Mouse (Mus musculus): ENCODE measurements around the gene Dhx30. TPM values are rescaled to one million over a fixed set of nuclear protein-coding genes. Genes with fewer than 3 reads are reported as not detected.
A peak's percentile ranks its signal among the peaks of the same experiment; 100 is the strongest.
"Not testable (repeated sequence)": the region's sequence is repeated elsewhere in the genome, so short reads cannot be mapped to it uniquely, and the experiment has no call there.

Dhx30 gene
- polyA plus RNA-seq, 1 experiment from 2014 or later, result 163 TPM

GRCm38 (mm10) chr9:110085693-110086092 is 31.9 kb downstream of the Dhx30 start:
- Histone ChIP-seq H3K27ac (replicated peaks) (no peak overlapping the region), H3K9ac (replicated peaks) (no peak overlapping the region), H3K27me3 (replicated peaks) (no peaks in the 10 kb centered on the region), H3K36me3 (peaks cover 90% of the 10 kb centered on the region), H3K4me3 (replicated peaks) (no peak overlapping the region), H3K4me2 (no peak overlapping the region), H3K9me3 (replicated peaks) (no peaks in the 10 kb centered on the region), H3K4me1 (0 out of 2 replicates have a peak, but pooled peaks cover 2% of the 10 kb centered on the region)
- 99% methylated on average over 8 of the region's 8 CpGs for WGBS
- ATAC-seq (ENCODE audit: low FRiP score), result no peak

- ATAC-seq (ENCODE audit: low FRiP score), result no peak
- peak overlapping the region; percentile 48 for H3K27ac ChIP-seq (replicated peaks)
- no peak overlapping the region for H3K4me2 ChIP-seq
These were observed 33.2 kb downstream of the Dhx30 start for GRCm38 (mm10) chr9:110084201-110084964.

GRCm38 (mm10) chr9:110081066-110081465 is 36.6 kb downstream of the Dhx30 start:
- Histone ChIP-seq H3K9me3 (replicated peaks) (no peaks in the 10 kb centered on the region), H3K36me3 (peaks cover 83% of the 10 kb centered on the region), H3K4me2 (no peak overlapping the region), H3K9ac (replicated peaks) (no peak overlapping the region), H3K4me1 (0 out of 2 replicates have a peak, but pooled peaks cover 2% of the 10 kb centered on the region), H3K27ac (replicated peaks) (no peak overlapping the region), H3K27me3 (replicated peaks) (no peaks in the 10 kb centered on the region), H3K4me3 (replicated peaks) (no peak overlapping the region)
- WGBS, result 69% methylated on average over 3 of the region's 3 CpGs
- ATAC-seq (ENCODE audit: low FRiP score), result no peak

More at GRCm38 (mm10) chr9:110084201-110084964, 33.2 kb downstream of the Dhx30 start:
- H3K27me3 ChIP-seq (replicated peaks), result no peaks in the 10 kb centered on the region
- no peak overlapping the region for H3K4me3 ChIP-seq (replicated peaks)
- no peaks in the 10 kb centered on the region for H3K9me3 ChIP-seq (replicated peaks)
- peaks cover 90% of the 10 kb centered on the region for H3K36me3 ChIP-seq
- H3K4me1 ChIP-seq, result 0 out of 2 replicates have a peak, but pooled peaks cover 2% of the 10 kb centered on the region
- 77% methylated on average over 25 of the region's 25 CpGs for WGBS
- no peak overlapping the region for H3K9ac ChIP-seq (replicated peaks)

- H3K27me3 ChIP-seq (replicated peaks); H3K9me3 ChIP-seq (replicated peaks); H3K27ac ChIP-seq (replicated peaks); H3K4me3 ChIP-seq (replicated peaks); H3K9ac ChIP-seq (replicated peaks); H3K4me2 ChIP-seq; H3K4me1 ChIP-seq; ATAC-seq (ENCODE audit: low FRiP score): not testable (repeated sequence)
- WGBS, result 73% methylated on average over 4 of the region's 7 CpGs
- peaks cover 82% of the 10 kb centered on the region for H3K36me3 ChIP-seq
These were observed 41.2 kb downstream of the Dhx30 start for GRCm38 (mm10) chr9:110076468-110076867.

- no peak overlapping the region for H3K9ac ChIP-seq (replicated peaks)
- no peak overlapping the region for H3K27ac ChIP-seq (replicated peaks)
- H3K4me3 ChIP-seq (replicated peaks), result no peak overlapping the region
- 4% methylated on average over 1 of the region's 1 CpGs for WGBS
- H3K27me3 ChIP-seq (replicated peaks), result no peaks in the 10 kb centered on the region
- peaks cover 76% of the 10 kb centered on the region for H3K36me3 ChIP-seq
- 0 out of 2 replicates have a peak, but pooled peaks cover 7% of the 10 kb centered on the region for H3K4me1 ChIP-seq
- H3K9me3 ChIP-seq (replicated peaks), result no peaks in the 10 kb centered on the region
- H3K4me2 ChIP-seq, result no peak overlapping the region
- peak; percentile 53; the same call in 1 of the 2 replicates for ATAC-seq (ENCODE audit: low FRiP score)
These were observed 45.8 kb downstream of the Dhx30 start for GRCm38 (mm10) chr9:110071843-110072242.

GRCm38 (mm10) chr9:110071011-110071410 is 46.6 kb downstream of the Dhx30 start:
- Histone ChIP-seq H3K4me3 (replicated peaks) (no peak overlapping the region), H3K4me2 (no peak overlapping the region), H3K27me3 (replicated peaks) (no peaks in the 10 kb centered on the region), H3K36me3 (peaks cover 83% of the 10 kb centered on the region), H3K4me1 (0 out of 2 replicates have a peak, but pooled peaks cover 7% of the 10 kb centered on the region), H3K9ac (replicated peaks) (no peak overlapping the region), H3K9me3 (replicated peaks) (no peaks in the 10 kb centered on the region), H3K27ac (replicated peaks) (no peak overlapping the region)
- WGBS, result 87% methylated on average over 4 of the region's 4 CpGs
- ATAC-seq (ENCODE audit: low FRiP score), result no peak

GRCm38 (mm10) chr9:110070358-110070757 is 47.3 kb downstream of the Dhx30 start:
- Histone ChIP-seq H3K9ac (replicated peaks) (no peak overlapping the region), H3K9me3 (replicated peaks) (no peaks in the 10 kb centered on the region), H3K4me2 (no peak overlapping the region), H3K4me1 (0 out of 2 replicates have a peak, but pooled peaks cover 7% of the 10 kb centered on the region), H3K36me3 (peaks cover 84% of the 10 kb centered on the region), H3K27ac (replicated peaks) (no peak overlapping the region), H3K27me3 (replicated peaks) (no peaks in the 10 kb centered on the region), H3K4me3 (replicated peaks) (no peak overlapping the region)
- WGBS, result 72% methylated on average over 9 of the region's 9 CpGs
- no peak; the same call in 1 of the 2 replicates for ATAC-seq (ENCODE audit: low FRiP score)

GRCm38 (mm10) chr9:110068745-110069144 is 48.9 kb downstream of the Dhx30 start:
- WGBS, result 90% methylated on average over 6 of the region's 6 CpGs
- ATAC-seq (ENCODE audit: low FRiP score), result no peak
- H3K4me3 ChIP-seq (replicated peaks), result no peak overlapping the region
- no peak overlapping the region for H3K9ac ChIP-seq (replicated peaks)
- H3K27ac ChIP-seq (replicated peaks), result no peak overlapping the region
- peaks cover 78% of the 10 kb centered on the region for H3K36me3 ChIP-seq
- H3K9me3 ChIP-seq (replicated peaks), result no peaks in the 10 kb centered on the region
- H3K27me3 ChIP-seq (replicated peaks), result no peaks in the 10 kb centered on the region
- no peak overlapping the region for H3K4me2 ChIP-seq
- H3K4me1 ChIP-seq, result 0 out of 2 replicates have a peak, but pooled peaks cover 7% of the 10 kb centered on the region

- Histone ChIP-seq H3K9ac (replicated peaks) (no peak overlapping the region), H3K36me3 (peaks cover 54% of the 10 kb centered on the region), H3K27ac (replicated peaks) (no peak overlapping the region), H3K27me3 (replicated peaks) (no peaks in the 10 kb centered on the region), H3K4me3 (replicated peaks) (no peak overlapping the region), H3K9me3 (replicated peaks) (no peaks in the 10 kb centered on the region), H3K4me2 (no peak overlapping the region), H3K4me1 (no peaks in the 10 kb centered on the region; the same call in 1 of the 2 replicates)
- no peak for ATAC-seq (ENCODE audit: low FRiP score)
These were observed 53.0 kb downstream of the Dhx30 start for GRCm38 (mm10) chr9:110064641-110065040.

GRCm38 (mm10) chr9:110062861-110063260 is 54.8 kb downstream of the Dhx30 start:
- Histone ChIP-seq H3K27ac (replicated peaks) (no peak overlapping the region), H3K4me3 (replicated peaks) (no peak overlapping the region), H3K4me1 (peaks cover 4% of the 10 kb centered on the region), H3K4me2 (no peak overlapping the region), H3K36me3 (peaks cover 36% of the 10 kb centered on the region), H3K9me3 (replicated peaks) (no peaks in the 10 kb centered on the region), H3K27me3 (replicated peaks) (no peaks in the 10 kb centered on the region), H3K9ac (replicated peaks) (no peak overlapping the region)
- 92% methylated on average over 6 of the region's 6 CpGs for WGBS
- ATAC-seq (ENCODE audit: low FRiP score), result no peak

- Histone ChIP-seq H3K4me2 (no peak overlapping the region), H3K27me3 (replicated peaks) (no peaks in the 10 kb centered on the region), H3K4me1 (peaks cover 7% of the 10 kb centered on the region), H3K36me3 (peaks cover 31% of the 10 kb centered on the region), H3K27ac (replicated peaks) (no peak overlapping the region), H3K9me3 (replicated peaks) (no peaks in the 10 kb centered on the region), H3K9ac (replicated peaks) (no peak overlapping the region), H3K4me3 (replicated peaks) (no peak overlapping the region)
- WGBS, result 78% methylated on average over 7 of the region's 7 CpGs
- ATAC-seq (ENCODE audit: low FRiP score), result no peak
These were observed 55.2 kb downstream of the Dhx30 start for GRCm38 (mm10) chr9:110062405-110062804.

GRCm38 (mm10) chr9:110060761-110061160 is 56.9 kb downstream of the Dhx30 start:
- no peak overlapping the region for H3K9ac ChIP-seq (replicated peaks)
- H3K4me2 ChIP-seq, result no peak overlapping the region
- WGBS, result 34% methylated on average over 2 of the region's 2 CpGs
- 0 out of 2 replicates have a peak overlapping the region, but pooled peaks have one; percentile 15 for H3K27ac ChIP-seq (replicated peaks)
- H3K4me3 ChIP-seq (replicated peaks), result no peak overlapping the region
- H3K4me1 ChIP-seq, result peaks cover 21% of the 10 kb centered on the region
- no peaks in the 10 kb centered on the region for H3K9me3 ChIP-seq (replicated peaks)
- ATAC-seq (ENCODE audit: low FRiP score), result no peak
- peaks cover 16% of the 10 kb centered on the region for H3K36me3 ChIP-seq
- no peaks in the 10 kb centered on the region for H3K27me3 ChIP-seq (replicated peaks)

Measured in neural tube, embryonic 15.5 days (tissue).